Comparison of ENCODE assay signal across 19 mouse cellular contexts in genomic region chr11:114423322-114423721, GRCm38 (mm10).
DNase-seq lines count a peak whose midpoint lies in the region; ATAC-seq and TF ChIP-seq lines count a peak whose summit lies in the region.
"Had no signal": no experiment of that assay in that cellular context is flagged by ENCODE, and none has a peak within 500 bp of the region (broad histone marks: within the 10 kb centered on the region; RNA-seq: fewer than 3 reads in every experiment).

No protein-coding gene starts in this region.

- DNase-seq in midbrain, embryonic 14.5 days, result peak; percentile 34
- no peak for DNase-seq in midbrain, embryonic 10.5 days (ENCODE audit: low spot score)
- DNase-seq in brain, adult 2 months (ENCODE audit: low read depth, low spot score), result peak; percentile 25
- DNase-seq in adrenal gland, postnatal 10 days, result no peak
- no peak for DNase-seq in spleen, postnatal 4 days (ENCODE audit: low spot score in 2 of 2)
- DNase-seq: cerebellum, adult 9-10 months; gastrocnemius, postnatal 36 days; kidney, postnatal 4 days; right cerebral cortex, postnatal 14 days had no signal

- ATAC-seq in intestine, embryonic 15.5 days, result 0 out of 2 replicates have a peak, but pooled peaks have one; percentile 25
- no peak for ATAC-seq in intestine, postnatal 0 days
- ATAC-seq in midbrain, embryonic 14.5 days (ENCODE audit: low FRiP score, low TSS enrichment), result no peak
- ATAC-seq: forebrain, embryonic 13.5 days; liver, embryonic 12.5 days; midbrain, embryonic 15.5 days had no signal

- H3K27me3 ChIP-seq in intestine, embryonic 15.5 days (replicated peaks), result 0 out of 2 replicates have a peak, but pooled peaks cover 3% of the 10 kb centered on the region
- no peaks in the 10 kb centered on the region for H3K27me3 ChIP-seq in intestine, postnatal 0 days (replicated peaks; ENCODE audit: control insufficient read depth, insufficient read depth, low read length)
- H3K27me3 ChIP-seq in midbrain, embryonic 14.5 days (ENCODE audit: control insufficient read depth, insufficient read depth, low read length), result no peaks in the 10 kb centered on the region
- 0 out of 2 replicates have a peak, but pooled peaks cover 3% of the 10 kb centered on the region for H3K27me3 ChIP-seq in midbrain, embryonic 10.5 days (ENCODE audit: low read depth, poor library complexity, severe bottlenecking)
- H3K27me3 ChIP-seq: midbrain, embryonic 15.5 days; stomach, embryonic 15.5 days had no signal

- no peaks in the 10 kb centered on the region for H3K36me3 ChIP-seq in intestine, embryonic 15.5 days
- H3K36me3 ChIP-seq in intestine, postnatal 0 days (ENCODE audit: control insufficient read depth, insufficient read depth), result no peaks in the 10 kb centered on the region
- no peaks in the 10 kb centered on the region for H3K36me3 ChIP-seq in midbrain, embryonic 14.5 days (ENCODE audit: control insufficient read depth, insufficient read depth, low read length)
- H3K36me3 ChIP-seq in midbrain, embryonic 10.5 days, result no peaks in the 10 kb centered on the region
- H3K36me3 ChIP-seq: embryonic facial prominence, embryonic 10.5 days; hindbrain, embryonic 13.5 days; kidney, embryonic 15.5 days; limb, embryonic 10.5 days; liver, embryonic 12.5 days; midbrain, embryonic 15.5 days; stomach, embryonic 15.5 days had no signal

- no peak overlapping the region for H3K27ac ChIP-seq in intestine, embryonic 15.5 days
- H3K27ac ChIP-seq in intestine, postnatal 0 days (ENCODE audit: low read depth, low read length), result no peak overlapping the region
- H3K27ac ChIP-seq in midbrain, embryonic 14.5 days (replicated peaks; ENCODE audit: low read depth, low read length), result no peak overlapping the region
- no peak overlapping the region for H3K27ac ChIP-seq in midbrain, embryonic 10.5 days (replicated peaks)
- H3K27ac ChIP-seq: embryonic facial prominence, embryonic 10.5 days; forebrain, embryonic 13.5 days; hindbrain, embryonic 13.5 days; kidney, embryonic 15.5 days; limb, embryonic 10.5 days; liver, embryonic 12.5 days; midbrain, embryonic 15.5 days; stomach, embryonic 15.5 days had no signal

- no peaks in the 10 kb centered on the region for H3K4me1 ChIP-seq in intestine, embryonic 15.5 days (replicated peaks)
- H3K4me1 ChIP-seq in intestine, postnatal 0 days (replicated peaks; ENCODE audit: control insufficient read depth, insufficient read depth, low read length), result no peaks in the 10 kb centered on the region
- no peaks in the 10 kb centered on the region for H3K4me1 ChIP-seq in midbrain, embryonic 14.5 days (ENCODE audit: control insufficient read depth, insufficient read depth, low read length)
- no peaks in the 10 kb centered on the region for H3K4me1 ChIP-seq in midbrain, embryonic 10.5 days
- H3K4me1 ChIP-seq: forebrain, embryonic 13.5 days; hindbrain, embryonic 13.5 days; kidney, embryonic 15.5 days; limb, embryonic 10.5 days; liver, embryonic 12.5 days; stomach, embryonic 15.5 days had no signal

- no peaks in the 10 kb centered on the region for H3K9me3 ChIP-seq in intestine, embryonic 15.5 days
- no peaks in the 10 kb centered on the region for H3K9me3 ChIP-seq in intestine, postnatal 0 days (ENCODE audit: control insufficient read depth)
- H3K9me3 ChIP-seq in midbrain, embryonic 14.5 days (ENCODE audit: control insufficient read depth, low read length), result no peaks in the 10 kb centered on the region
- H3K9me3 ChIP-seq in midbrain, embryonic 10.5 days (replicated peaks), result no peaks in the 10 kb centered on the region
- H3K9me3 ChIP-seq: embryonic facial prominence, embryonic 10.5 days; hindbrain, embryonic 13.5 days; kidney, embryonic 15.5 days; limb, embryonic 10.5 days; liver, embryonic 12.5 days; midbrain, embryonic 15.5 days; stomach, embryonic 15.5 days had no signal

- no peak overlapping the region for H3K9ac ChIP-seq in intestine, embryonic 15.5 days
- no peak overlapping the region for H3K9ac ChIP-seq in intestine, postnatal 0 days (ENCODE audit: low read depth, low read length)
- H3K9ac ChIP-seq in midbrain, embryonic 14.5 days (replicated peaks; ENCODE audit: low read length), result no peak overlapping the region
- H3K9ac ChIP-seq: forebrain, embryonic 13.5 days; hindbrain, embryonic 13.5 days; kidney, embryonic 15.5 days; liver, embryonic 12.5 days; midbrain, embryonic 15.5 days; stomach, embryonic 15.5 days had no signal

- no peak for TF ChIP-seq CTCF in intestine, postnatal 0 days (IDR thresholded peaks at IDR 0.05; ENCODE audit: low read depth)

- no peak overlapping the region for H3K4me2 ChIP-seq in intestine, embryonic 15.5 days (replicated peaks)
- H3K4me2 ChIP-seq in intestine, postnatal 0 days (replicated peaks; ENCODE audit: low read depth), result no peak overlapping the region
- H3K4me2 ChIP-seq in midbrain, embryonic 14.5 days (ENCODE audit: low read length), result no peak overlapping the region
- H3K4me2 ChIP-seq: forebrain, embryonic 13.5 days; hindbrain, embryonic 13.5 days; kidney, embryonic 15.5 days; liver, embryonic 12.5 days; midbrain, embryonic 15.5 days; stomach, embryonic 15.5 days had no signal

- H3K4me3 ChIP-seq in intestine, embryonic 15.5 days (replicated peaks), result no peak overlapping the region
- no peak overlapping the region for H3K4me3 ChIP-seq in intestine, postnatal 0 days (ENCODE audit: low read depth, low read length)
- H3K4me3 ChIP-seq in midbrain, embryonic 14.5 days (replicated peaks; ENCODE audit: low read depth, low read length), result no peak overlapping the region
- no peak overlapping the region for H3K4me3 ChIP-seq in midbrain, embryonic 10.5 days
- H3K4me3 ChIP-seq: embryonic facial prominence, embryonic 10.5 days; forebrain, embryonic 13.5 days; hindbrain, embryonic 13.5 days; kidney, embryonic 15.5 days; limb, embryonic 10.5 days; liver, embryonic 12.5 days; midbrain, embryonic 15.5 days; stomach, embryonic 15.5 days had no signal

- 70% methylated on average over 19 of the region's 19 CpGs for WGBS in intestine, embryonic 15.5 days
- 71% methylated on average over 19 of the region's 19 CpGs for whole genome bisulfite sequencing in intestine, postnatal 0 days
- WGBS in midbrain, embryonic 14.5 days, result 60% methylated on average over 19 of the region's 19 CpGs
- 78% methylated on average over 19 of the region's 19 CpGs for WGBS in midbrain, embryonic 10.5 days

Comparison
In these comparisons a context has a peak if more than half of its experiments do, and no peak if none do; other contexts are left out.
1. DNase-seq: peak in midbrain, embryonic 14.5 days (single experiment) and brain, adult 2 months (single experiment); none in midbrain, embryonic 10.5 days (single experiment), adrenal gland, postnatal 10 days (single experiment) and spleen, postnatal 4 days (0 of 2).